Mouse (Mus musculus) right cerebral cortex, adult 2 months (tissue): ENCODE results near the gene Wwp2.

ENCODE experiments used
- DNase-seq, 2 experiments: peaks; one replicate each; pipeline ENCODE4 v3.0.0; 2021 to 2022; ENCODE audit warnings: low spot score in 2 of 2

Wwp2 gene

DNA sequence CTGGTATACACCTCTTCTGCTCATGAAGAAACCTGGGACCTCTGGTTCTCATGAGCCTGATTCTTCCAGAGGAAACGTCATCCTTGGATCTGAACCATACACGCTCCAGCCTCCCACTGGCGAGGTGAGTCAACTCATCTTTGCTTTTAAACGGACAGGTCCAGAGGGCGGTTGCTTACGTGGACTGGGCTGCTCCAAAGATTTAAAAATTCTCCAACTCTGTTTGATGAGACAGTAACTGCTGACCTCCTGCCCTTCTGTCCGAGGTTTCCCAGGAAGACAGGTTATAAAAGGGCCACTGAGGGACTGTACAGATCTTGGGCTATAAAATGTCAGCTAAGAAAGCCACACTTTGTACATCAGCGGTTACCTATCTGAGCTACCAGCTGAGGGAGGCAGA, 5.3 kb upstream of the Wwp2 start:
- DNase-seq = no peak

DNA sequence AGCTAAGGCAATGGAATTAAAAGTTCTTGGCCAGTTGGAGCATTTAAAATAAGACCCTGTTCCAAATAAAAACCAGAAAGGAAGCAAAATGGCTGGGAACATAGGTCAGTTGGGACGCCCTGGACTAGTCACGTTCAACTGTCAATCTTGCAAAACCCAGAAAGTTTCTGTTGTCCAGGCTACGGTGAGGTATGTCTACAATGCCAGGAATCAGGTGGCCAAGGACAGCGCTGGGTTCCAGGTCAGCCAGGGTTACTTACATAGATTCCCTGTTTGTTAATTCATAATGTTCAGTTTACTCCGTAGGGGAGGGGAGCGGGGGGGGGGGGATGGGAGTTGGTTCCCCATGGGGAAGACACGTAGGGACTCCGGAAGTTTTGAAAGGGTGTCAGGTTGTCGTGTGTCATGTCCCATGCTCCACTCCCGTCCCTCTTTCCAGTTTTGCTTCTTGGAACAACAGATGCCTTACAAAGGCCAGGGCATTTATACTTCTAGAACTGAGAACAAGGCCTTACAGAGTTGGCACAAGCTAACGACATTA, 674 bp upstream of the Wwp2 start:
- no peak for DNase-seq

- no peak for DNase-seq
These were observed 766 bp downstream of the Wwp2 start for GRCm38 (mm10) chr8:107436841-107437421.

DNA sequence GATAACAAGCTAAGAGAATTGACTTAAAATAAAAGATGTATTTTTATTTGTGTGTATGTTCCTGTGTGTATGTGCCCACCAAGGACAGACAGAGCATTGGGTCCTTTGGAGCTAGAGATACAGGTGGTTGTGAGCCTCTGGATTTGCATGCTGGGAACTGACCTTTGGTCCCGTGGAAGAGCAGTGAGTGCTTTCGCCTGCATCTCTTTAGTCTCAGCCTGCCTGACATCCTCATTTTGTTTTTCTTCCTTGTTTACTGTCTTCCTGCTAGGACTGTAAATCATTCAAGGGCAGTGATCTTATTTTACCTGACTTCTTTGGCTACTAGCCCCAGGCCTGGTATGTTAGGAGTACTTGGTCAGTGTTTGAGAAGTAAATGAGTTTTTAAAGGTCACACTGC, 1.5 kb downstream of the Wwp2 start:
- DNase-seq = no peak

- no peak for DNase-seq
These were observed 3.9 kb downstream of the Wwp2 start for GRCm38 (mm10) chr8:107439880-107440625.

- DNase-seq = no peak
These were observed 8.5 kb downstream of the Wwp2 start for GRCm38 (mm10) chr8:107444626-107445025.

- no peak for DNase-seq
These were observed 11.5 kb downstream of the Wwp2 start for GRCm38 (mm10) chr8:107447713-107448112.

GRCm38 (mm10) chr8:107448382-107448889, 12.3 kb downstream of the Wwp2 start:
- no peak for DNase-seq

DNA sequence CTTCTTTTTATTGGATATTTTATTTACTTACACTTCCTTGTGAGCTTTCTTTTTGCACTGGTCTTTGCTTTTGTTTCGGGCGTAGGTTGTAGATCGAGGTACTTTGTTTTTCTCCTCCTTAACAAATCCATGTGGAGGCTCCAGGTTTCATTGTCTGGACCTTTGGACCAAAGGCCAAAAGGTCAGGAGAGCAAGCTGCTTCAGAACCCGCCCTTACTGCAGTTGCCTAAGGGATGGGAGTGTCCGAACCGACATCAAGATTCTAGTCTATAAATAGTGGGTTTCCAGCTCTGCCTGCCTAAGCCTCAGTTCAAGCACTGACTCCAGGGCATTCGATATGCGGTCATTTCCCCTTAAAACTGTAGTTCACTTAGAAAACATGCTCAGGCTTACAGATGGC, 13.0 kb downstream of the Wwp2 start:
- DNase-seq = no peak

DNA sequence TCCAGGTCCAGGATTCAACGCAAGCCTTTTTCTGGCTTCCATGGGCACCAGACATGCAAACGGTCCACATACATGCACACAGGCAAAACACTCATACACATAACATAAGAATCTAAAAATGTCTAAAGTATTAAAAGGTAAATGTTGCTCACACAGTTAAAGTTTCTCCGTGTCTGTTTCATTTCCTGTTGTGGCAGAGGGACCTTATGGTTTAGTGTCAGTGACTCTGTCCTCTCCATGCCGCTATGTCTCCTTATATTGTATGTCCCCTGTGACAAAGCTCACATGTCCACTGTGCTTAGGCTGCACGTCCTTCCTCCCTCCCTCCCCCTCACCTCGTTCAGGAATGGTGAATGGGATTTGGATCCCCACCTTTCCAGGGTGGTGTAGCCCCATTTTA, 13.5 kb downstream of the Wwp2 start:
- no peak for DNase-seq

GRCm38 (mm10) chr8:107451414-107452066, 15.4 kb downstream of the Wwp2 start:
- DNase-seq = no peak

DNA sequence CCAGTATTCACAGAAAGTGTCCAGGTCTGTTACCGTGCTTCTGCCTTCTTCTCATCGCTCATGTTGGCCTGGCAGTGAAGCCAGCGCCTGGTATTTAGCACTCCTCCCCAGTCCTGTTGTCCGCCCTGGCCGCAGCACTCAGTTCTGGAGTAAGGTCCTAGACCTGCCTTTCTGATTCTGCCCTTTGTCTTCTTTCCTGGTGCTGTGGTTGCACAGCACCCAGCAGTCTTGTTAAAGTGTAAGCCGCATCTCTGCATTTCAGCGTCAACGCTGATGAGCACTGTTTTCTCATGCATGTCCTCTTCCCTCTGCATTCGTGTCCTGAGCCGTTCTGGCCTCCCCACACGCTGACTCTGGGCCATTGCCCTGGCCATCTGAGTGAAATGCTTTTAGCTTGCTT, 17.2 kb downstream of the Wwp2 start:
- no peak for DNase-seq

DNA sequence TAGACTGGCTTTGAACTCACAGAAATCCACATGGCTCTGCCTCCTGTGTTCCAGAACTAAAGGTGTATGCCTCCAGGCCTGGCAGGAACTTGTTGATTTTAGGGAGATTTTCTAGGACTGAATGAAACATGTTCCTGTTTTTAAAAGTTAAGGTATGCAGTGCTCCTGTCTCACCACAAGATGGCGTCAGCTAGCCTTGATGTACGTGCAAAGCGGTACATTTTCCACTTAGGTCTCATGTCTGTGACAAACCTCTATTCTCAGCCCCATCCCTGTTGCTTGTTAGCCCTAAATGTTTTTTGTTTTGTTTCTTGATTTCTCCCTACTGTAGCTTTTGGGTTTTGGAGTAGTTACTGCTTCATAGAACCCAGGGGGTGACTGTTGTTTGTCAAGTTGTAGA, 19.1 kb downstream of the Wwp2 start:
- peak; percentile 55 to 62 for DNase-seq

DNA sequence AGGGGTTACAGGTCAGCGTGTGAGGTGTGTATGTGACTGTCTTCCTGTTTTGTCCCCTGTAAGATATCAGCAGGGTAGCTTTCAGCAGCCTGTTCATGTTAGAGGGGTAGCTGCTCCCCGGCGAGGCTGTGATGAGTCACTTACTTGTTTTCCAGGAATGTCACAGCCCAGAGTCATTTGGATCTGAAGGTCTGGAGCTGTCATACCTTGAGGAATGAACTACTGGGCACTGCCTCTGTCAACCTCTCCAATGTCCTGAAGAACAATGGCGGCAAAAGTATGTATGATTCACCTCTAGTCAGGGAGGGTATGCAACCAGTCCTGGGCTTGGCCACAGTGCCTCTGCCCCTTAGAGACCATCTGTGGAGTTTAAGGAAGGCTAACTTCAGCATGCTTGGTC, 21.6 kb downstream of the Wwp2 start:
- DNase-seq = no peak

- no peak for DNase-seq
These were observed 22.1 kb downstream of the Wwp2 start for GRCm38 (mm10) chr8:107458281-107458680.

DNA sequence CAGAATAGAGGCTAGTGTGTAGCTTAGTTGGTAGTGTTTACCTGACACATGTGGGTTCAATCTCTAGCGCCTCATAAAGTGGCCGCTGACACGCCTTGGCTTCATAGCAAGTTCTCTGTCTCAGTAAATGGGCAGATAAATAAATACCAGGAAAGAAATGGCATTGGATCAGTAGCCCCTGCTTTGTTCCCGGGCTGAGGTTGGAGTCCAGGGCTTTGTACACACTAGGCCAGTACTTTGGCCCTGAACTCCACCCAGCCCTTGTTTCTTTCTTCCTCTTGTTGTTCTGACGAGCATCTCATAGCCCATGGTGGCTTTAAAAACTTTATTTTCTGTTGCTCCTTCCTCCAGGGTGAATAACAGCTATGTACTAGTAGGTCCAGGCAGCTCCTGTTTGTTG, 26.3 kb downstream of the Wwp2 start:
- no peak for DNase-seq

DNA sequence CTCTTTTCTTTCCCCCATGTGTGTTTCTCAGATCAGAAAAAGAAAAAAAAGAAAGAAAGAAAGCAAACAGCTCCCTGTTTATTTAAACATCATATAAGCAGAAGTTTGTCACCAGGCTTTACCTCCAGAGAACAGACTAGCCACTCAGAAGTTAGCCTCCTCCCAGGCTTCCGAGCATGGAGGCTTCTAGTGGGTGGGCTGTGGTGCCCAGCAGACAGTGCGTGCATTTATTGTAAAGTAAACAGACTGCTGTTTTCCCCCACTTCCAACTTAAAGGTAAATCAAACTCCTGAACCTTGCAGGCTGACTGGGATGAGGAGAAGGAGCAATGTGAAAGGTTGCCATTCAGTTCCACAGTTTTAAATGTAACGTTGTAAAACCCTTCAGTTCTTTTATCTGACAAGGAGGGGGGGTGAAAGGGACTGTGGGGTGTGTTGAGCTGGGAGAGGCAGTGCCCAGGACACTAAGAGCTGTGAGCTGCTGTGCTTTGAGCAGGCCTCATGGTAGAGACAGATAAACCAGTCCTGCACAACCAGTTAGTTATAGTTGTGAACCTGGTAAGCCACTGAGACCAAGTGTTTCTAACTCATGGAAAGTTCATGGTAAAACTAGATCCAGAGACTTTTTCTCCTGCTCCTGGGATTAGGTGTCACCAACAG, 29.3 kb downstream of the Wwp2 start:
- no peak for DNase-seq

DNA sequence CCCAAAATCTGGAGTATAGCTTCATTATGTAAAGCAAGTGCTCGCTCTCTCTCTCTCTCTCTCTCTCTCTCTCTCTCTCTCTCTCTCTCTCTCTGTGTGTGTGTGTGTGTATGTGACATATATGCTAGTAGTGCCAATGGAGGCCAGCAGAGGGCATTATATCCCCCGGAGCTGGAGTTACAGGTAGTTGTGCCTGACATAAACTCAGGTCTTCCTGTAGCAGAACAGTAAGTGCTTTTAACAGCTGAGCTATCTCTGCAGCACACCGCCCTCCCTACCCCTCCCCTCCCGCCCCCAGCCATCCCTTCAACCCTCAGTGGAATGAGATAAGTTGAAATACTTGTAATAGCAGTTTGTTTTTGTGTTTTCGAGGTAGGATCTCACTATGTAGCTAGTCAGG, 30.5 kb downstream of the Wwp2 start:
- no peak for DNase-seq

GRCm38 (mm10) chr8:107468811-107469302, 32.7 kb downstream of the Wwp2 start:
- DNase-seq = no peak

DNA sequence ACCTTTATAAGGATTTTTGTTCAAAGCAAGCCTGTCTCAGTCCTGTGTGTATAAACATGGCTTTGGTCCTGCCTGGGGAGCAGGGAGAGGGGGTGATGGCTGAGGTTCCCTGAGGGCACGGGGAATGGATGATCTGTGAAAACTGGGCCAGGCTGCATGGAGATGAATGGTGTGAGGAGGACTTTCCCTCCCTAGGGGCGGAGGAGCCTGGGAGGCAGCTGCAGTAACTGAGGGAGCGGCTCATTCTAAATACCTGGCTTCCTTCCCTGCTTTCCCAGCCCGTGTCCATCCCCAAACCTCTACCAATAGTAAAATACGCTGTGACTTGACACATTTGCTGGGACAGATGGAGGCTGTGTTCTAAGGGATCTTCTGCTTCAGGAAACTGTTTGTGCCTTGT, 34.1 kb downstream of the Wwp2 start:
- DNase-seq = no peak

- no peak for DNase-seq
These were observed 36.4 kb downstream of the Wwp2 start for GRCm38 (mm10) chr8:107472403-107473100.
